Mouse (Mus musculus) ES-E14 (cell line): ENCODE measurements at regions not wholly inside any gene's neighbourhood (a gene's known extent, or its start where the extent isn't known, plus 50 kb on each side); places are given as distances from the start of the nearest gene placed in this dataset.

Source experiments
- CHD2 ChIP-seq: IDR thresholded peaks from 2 replicates; pipeline ENCODE4 v1.6.1; 2014; ENCODE audit warnings: mild to moderate bottlenecking, low read depth, low read length, inconsistent platforms
- HCFC1 ChIP-seq: IDR thresholded peaks from 2 replicates; pipeline ENCODE4 v1.6.1; 2012; ENCODE audit warnings: low read length, inconsistent platforms, borderline replicate concordance; ENCODE audit not compliant: insufficient read depth
- MAFK ChIP-seq: IDR thresholded peaks from 2 replicates; pipeline ENCODE4 v1.6.1; 2014; ENCODE audit warnings: mild to moderate bottlenecking, low read depth, low read length, inconsistent platforms; ENCODE audit not compliant: insufficient read depth
- ZC3H11A ChIP-seq: IDR thresholded peaks from 2 replicates; pipeline ENCODE4 v1.6.1; 2012; ENCODE audit warnings: low read depth, mild to moderate bottlenecking, inconsistent platforms, low read length, borderline replicate concordance
- ZNF384 ChIP-seq: IDR thresholded peaks from 2 replicates; pipeline ENCODE4 v1.6.1; 2012; ENCODE audit warnings: low read depth, low read length, inconsistent platforms

GRCm38 (mm10) chr13:102526621-102527140 lies 166.7 kb upstream of the Cd180 start:
- TF ChIP-seq HCFC1 (no peak), ZC3H11A (no peak), ZNF384 (no peak), CHD2 (no peak), MAFK (no peak)
